Mouse (Mus musculus) neural tube, embryonic 10.5 days (tissue): ENCODE data around the gene Erbb2.

Experiments used
- DNase-seq: peaks from one replicate; pipeline ENCODE4 v3.0.0-alpha.2; 2017; ENCODE audit warnings: low spot score; ENCODE audit errors: extremely low spot score

Gene Erbb2

DNA sequence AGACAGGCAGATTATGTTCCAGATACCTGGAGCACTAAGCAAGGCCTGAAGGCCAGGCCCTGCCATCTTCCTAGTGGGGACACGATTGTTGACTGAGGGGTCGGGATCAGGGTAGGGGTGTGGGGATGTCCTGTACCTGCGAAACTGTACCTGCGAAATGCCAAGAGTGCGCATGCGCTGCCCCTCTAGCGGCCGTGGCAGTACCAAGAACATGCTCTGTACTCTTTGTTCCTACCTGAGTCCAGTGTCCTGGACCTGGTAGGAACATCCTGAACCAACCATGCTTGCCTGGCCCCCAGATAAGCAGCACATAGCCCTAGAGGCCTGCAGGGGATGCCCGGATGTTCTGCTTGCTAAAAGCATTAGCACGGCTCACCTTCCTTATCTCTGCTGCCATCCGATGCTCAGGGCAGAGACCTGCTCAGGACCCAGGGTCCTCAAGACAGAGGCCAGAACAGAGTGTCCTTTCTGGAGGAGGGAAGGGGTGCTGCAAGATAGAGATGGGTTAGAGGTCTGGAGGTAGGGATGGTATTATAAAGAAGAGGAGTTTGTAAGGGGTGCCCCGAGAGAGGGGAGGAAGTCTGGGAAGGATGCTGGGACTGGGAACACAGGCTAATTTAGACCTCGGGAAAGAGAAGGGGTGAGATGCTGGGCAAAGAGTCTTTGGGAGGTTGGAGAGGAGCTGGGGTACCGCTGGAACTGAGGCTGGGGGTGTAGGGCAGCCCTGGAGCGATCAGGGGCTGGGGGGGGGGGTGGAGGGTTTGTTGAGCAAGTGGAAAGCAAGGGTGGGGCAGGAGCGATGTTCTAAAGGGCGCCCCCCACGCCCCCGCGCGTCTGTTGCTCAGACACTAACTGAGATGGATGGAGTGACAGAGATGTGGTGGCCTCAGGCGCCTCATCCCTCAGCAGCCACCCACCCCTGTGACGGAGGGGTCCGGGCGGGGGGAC lies 26.4 kb upstream of the Erbb2 start, which contains the start of gene Pnmt:
Gene Pnmt, plus strand, starts transcription at position 813 of the 948 bp plus-strand sequence.
- no peak for DNase-seq

DNA sequence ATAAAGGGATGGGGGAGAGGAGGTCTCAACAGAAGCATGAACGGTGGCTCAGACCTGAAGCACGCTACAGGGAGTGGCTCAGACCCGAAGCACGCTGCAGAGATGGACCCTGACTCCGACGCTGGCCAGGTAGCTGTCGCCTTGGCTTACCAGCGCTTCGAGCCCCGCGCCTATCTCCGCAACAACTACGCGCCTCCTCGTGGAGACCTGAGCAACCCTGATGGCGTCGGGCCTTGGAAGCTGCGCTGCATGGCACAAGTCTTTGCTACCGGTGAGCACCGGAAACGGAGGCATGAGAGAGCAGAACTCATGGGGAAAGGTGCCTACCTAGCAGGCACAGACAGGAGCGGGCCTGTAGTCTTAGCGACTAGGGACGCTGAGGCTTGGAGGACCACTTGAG lies 25.7 kb upstream of the Erbb2 start:
- DNase-seq, result no peak

DNA sequence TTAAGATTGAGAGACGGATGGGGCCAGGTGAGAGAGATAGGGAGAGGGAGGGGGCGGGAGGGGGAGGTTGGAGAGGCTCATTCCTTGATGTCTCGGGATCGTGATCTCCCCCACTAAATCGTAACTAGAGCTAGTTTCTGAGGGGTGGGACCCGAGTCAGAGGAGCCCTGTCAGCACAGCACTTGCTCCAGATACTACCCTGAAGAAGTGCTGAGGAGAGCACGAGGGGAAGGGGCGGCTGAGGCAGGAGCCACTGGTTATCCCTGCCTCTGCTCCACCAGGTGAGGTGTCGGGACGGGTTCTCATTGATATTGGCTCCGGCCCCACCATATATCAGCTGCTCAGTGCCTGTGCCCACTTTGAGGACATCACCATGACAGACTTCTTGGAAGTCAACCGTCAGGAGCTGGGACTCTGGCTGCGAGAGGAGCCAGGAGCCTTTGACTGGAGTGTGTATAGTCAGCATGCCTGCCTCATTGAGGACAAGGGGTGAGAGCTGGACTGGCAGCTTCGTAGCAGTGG lies 25.2 kb upstream of the Erbb2 start:
- DNase-seq, result no peak

DNA sequence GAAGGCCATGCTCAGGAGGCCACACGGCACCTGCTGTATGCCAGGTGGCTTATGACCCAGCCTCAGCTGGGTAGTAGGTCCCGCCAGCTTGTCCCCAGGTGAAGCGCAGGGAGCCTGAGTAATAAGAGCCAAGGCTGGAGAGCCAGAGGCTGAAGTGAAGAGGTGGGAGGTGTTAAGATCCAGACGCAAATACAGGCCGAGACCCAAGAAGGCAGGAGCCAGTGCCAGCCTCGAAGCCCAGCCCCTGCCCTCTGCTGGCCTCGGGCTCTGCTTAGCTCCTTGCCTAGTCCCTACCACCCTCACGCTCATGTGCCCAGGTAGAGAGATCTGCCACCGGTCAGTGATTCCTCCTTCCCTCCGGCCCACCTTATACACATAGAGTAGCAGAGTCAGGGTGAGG lies 24.0 kb upstream of the Erbb2 start:
- no peak for DNase-seq

DNA sequence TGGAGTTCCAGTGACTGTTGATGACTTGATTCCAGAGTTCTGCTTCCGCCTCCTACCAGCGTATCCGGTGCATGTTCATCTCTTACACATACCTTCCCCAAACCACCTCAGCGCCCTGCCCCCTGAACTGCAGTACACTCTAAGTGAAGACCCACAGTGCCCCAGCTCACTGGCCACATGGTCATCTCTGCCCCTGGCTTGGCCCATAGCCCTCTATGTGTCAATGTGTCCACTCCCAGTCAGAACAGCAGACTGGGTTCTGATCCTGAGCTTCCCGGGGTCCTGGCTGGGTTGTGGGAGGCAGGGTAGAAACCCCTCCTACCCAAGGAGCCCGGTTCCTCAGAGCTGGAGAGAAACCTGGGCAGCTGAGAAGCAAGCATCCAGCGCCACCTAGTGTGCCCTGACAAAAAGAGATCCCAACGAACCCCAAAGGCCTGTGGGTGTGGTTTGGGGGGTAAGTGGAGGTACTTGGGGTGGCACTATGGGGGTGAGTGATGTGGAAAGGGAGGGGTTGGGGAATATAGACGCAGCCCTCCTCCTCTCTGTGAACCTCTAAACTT lies 23.0 kb upstream of the Erbb2 start:
- no peak for DNase-seq

DNA sequence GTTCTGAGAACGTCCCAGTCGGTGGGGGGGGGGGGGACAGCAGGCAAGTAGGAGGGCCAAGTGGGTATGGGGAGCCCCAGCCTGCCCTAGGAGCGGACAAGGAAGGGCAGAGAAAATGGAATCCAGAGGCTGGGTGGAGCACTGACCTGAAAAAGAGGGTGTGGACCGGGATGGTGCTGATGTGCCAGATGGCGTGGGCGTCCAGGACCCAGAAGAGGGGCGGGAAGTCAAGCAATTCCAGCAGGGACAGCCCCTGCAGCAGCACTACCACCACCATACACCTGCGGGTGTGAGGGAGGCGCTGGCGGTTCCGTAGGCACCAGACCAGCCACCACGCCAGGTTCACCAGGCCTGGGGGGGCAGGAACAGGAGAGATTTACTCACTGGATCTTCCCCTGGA lies 22.1 kb upstream of the Erbb2 start:
- DNase-seq, result no peak

DNA sequence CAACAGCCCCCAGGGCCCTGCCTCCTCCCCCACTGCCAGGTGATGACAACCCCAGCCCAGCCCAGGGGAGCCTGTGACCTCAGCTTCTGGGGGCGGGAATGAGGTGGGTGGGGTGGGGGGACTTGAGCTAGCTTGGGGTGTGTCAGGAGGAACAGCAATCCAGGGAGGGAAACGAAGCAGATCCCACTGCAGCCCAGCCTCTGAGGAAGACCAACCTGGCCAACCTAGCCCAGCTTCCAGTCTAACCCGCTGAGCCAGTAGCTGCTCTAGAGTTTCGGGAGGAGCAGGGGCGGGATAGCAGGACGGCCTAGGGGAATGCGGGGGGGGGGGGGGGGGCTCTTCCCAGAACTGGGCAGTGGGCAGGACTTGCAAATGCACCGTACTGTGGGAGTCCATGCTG lies 20.2 kb upstream of the Erbb2 start:
- DNase-seq, result no peak

DNA sequence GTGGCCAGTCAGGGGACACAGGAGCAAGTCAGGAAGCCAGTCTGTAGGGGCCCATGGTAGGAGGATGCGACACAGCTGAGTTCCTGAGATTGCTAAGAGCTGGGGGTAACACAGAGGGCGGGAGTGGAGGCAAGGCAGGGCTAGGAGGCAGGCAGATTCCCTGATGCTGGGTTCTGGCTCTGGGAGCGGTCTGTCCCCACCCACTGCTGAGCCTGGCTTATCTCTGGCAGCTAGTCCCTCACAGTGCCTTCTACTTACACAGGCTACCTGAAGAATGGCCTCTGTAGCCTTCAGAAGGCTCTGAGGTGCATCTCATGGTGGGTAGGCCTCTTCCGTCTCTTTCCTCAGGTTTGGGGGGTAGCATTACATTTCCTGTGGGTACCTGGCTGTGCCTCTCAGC lies 19.6 kb upstream of the Erbb2 start:
- DNase-seq, result no peak

DNA sequence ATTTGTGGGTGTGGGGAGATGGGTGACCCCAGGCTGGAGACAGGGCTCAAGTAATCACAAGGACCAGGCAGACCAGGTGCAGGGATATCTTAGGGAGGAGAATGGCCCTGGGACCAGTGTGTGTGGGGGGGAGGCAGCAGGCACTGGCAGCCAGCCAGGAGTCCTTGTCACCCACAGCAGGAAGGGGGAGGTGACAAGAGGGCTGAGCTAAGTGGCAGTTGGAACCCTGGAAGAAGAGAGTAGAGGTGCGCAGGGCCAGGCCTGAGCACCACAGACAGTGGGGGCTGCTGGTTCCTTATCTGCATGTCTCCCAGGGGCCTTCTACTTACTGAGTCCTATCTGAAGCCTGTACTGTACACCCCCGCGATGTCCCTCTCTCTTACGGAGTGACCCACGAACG lies 19.0 kb upstream of the Erbb2 start:
- DNase-seq, result no peak

DNA sequence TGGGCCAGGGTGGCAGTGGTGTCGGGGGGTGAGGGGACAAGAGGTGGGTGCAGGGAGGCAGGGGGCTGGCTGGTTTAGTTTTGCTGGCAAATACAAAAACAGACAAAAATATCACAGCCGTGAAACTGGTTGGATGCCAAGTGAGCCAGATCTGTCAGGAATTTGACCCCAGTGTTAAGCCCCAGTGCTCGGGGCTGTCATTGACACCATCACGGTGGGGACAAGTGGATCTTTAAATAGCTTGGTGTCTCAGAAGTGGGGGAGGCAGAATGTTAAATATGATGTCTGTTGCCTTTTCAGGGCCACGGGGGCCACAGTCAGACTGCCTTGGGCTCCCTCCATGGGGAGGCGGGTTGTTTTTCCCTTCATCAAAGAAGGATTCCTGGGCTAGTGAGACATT lies 18.0 kb upstream of the Erbb2 start:
- no peak for DNase-seq

DNA sequence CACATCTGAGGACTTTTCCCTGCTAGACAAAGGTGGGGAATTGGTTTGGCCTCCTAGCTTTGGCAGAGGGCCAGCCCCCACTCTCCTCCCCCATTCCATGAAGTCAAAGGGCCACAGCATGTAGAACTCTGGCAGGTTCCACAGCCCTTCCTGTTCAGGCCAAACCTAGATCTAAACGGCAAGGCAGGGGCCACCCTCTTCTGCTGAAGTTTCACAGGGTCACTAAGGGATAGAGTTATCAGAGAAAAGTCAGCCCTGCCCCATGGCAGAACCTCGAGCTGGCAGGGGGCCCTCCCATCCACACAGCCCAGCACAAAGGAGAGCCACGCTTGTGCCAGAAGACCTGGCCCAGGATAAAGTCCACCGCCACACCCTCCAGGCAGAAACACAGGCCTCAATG lies 17.2 kb upstream of the Erbb2 start:
- no peak for DNase-seq

DNA sequence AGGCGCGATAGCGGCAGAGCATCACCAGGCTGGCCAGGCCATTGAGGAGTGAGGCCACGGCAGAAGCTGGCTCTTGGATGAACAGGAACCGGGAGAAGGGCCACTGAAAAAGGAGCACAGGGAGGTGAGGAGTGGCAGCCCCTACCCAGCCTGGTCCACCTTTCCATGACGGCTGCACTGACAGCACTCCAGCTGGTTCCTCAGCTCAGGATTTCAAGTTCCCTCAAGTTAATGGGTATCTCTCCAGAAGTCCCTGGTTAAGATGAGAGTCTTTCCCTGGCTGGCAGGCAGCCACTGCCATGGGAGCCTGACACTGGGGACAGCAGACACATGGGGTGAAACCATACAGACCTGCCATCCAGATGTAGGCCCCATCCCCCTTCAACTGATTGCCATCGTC lies 14.3 kb upstream of the Erbb2 start:
- no peak for DNase-seq

DNA sequence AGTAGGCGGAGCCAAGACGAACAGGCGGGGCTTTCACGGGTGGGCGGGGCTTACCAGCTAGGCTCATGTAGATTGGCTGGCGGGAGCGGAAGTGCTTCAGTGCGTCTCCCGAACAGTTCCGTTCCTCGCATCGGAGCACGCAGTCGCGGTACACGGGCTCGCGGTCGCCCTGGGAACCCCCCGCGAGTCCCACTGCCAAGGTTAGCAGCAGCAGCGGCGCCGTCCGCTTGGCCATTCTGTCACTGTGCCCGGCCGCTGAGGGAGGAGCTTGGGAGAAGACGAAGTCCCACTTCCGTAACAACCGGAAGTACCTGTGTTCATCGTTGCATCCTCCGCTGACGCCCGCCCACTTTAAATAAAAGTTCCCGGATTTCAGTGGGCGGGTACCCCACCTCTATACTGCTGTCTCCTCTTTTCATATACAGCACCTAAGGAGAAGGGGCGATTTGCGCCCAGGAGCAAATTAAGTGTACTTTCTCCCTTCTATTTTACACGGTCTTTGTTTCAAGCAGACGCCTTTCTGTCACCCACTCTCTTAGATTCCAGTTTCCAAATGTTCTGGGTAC lies 12.0 kb upstream of the Erbb2 start, which contains the start of gene Pgap3:
Gene Pgap3, minus strand, starts transcription at position 330 of the 566 bp plus-strand sequence.
- peak; percentile 94 for DNase-seq

DNA sequence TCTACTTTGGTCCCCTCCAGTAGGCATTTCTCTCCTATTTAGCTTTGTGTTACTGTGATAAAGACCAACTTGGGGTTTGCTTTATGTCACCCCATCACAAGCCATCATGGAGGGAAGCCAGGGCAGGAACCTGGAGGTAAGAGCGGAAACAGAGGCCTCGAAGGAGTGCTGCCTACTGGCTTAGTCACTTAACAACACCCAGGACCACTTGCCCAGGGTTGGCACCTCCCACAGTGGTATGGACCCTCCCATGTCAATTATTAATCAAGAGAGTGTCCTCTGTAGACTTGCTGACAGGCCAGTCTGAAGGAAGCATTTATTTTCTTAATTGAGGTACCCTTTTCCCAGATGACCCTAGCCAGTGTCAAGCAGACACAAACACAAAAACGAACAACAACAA lies 11.5 kb upstream of the Erbb2 start:
- DNase-seq, result no peak

DNA sequence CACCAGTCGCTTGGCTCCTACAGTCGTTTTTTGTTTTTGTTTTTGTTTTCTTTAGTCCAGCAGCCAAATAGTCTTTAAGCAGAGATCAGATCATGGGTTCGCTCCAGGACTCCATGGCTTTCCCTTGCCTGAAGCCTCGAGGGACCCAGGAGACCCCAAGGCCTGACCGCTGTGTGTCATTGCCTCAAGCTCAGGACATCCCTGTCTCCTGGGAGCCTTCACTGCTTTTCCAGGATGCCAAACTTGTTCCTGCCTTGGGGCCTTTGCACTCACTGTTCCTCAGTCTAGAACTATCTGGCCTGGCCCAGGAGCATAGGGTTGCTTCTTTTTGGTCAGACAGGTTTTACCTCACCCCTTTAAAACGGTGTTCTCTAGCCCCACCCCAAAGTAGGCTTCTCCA lies 5.6 kb upstream of the Erbb2 start:
- no peak for DNase-seq

DNA sequence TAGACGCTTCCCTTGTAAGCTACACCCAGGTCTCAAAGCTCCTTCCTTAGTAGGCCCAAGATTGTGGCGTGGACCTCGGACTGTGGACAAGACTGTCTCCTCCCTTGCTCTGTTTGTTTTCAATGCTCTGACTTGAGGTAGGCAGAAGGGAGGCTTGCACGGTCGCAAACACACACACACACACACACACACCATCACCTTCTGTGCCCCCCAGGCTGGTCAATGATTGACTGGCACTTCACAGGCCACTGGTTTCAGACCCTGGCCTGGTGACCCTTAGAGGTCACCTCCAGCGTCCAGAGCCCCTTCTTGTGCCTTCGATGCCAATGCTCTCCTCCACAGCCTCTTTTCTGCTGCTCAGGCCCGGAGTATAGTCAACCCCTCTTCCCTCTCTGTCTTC lies 3.4 kb upstream of the Erbb2 start:
- DNase-seq, result no peak

DNA sequence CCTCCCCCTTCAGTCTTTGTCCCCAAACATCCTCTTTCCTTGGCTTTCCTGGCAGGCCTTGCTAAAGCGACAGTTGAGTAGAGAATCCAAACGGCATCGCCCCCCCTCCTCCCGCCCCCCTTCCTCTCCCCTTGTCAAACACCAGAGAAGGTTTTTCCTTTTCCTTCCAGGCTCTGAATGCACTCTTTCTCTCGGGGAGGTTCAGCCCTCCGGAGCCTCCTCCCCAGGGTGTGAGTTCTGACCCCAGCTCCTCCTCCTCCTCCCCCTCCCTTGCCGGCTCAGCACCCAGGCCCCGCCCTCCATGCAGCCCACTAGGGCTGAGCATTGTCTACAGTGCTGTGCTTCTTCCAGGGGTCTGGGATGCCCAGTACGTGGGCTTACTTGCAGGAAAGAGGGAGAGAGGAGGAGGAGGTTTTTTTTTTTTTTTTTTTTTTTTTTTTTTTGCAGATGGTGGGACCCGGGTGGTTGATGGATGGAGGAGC lies 2.9 kb upstream of the Erbb2 start:
- DNase-seq, result peak; percentile 40

DNA sequence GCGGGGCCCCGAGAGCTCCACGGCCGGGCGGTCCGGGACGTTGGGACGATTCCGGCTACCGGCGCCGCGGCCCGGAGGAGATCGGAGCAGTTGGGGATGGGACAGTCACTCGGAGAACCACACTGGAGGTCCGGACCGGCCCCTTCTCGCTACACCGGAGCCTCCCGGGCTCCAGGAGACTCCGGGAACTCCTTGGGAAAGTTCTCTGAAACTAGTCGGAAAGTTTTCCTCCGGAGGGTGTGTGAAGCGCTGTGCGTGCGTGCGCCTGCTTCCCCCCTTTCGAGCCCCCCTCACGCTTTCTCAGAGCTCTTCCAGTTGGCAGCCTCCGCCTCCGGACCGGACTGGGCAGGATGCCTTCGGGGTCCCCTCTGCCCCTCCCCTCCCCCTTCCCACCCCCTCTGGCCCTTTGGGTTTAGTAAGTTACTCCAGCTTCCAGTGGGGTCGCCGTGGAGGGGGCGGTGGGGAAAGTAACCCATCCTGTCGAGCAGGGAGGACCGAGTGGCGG lies 579 bp downstream of the Erbb2 start:
- DNase-seq, result peak; percentile 75

DNA sequence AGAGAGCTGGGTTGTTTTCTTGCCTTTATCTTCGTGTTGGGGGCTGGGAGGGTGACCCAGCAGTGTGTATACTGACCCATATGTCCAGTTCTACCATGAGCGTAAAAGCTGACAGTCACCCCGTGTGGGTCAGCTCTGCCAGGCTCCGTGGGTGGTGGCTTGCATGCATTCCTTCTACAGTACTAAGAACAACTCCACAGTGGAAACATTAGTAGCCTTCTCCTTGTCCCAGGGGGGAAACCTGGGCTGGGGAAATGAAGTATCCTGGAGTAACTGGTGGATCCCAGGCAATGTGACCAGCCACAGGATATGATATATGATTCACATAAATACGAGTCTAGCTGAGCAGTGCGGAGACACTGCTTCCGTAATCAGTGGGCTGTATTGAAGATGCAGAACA lies 1.5 kb downstream of the Erbb2 start:
- no peak for DNase-seq

DNA sequence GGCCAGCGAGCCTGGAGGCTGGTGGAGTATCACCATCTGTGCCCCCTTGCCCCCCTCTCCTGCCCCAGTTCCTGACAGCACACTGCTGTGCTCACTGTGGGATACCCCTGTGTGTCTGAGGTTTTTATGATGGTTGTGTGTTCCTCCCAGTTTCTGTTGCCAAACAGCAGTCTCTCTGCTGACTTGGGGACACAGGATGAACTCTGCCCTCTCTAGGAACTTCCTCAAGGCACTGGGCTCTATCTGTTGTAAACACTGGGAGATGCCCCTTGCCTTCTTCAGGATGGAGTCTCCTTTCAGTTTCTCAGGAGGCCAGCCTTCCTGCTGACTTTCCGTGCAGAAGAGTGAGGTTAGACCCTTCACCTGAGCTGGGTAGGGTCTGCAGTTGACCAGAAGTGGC lies 1.9 kb downstream of the Erbb2 start:
- no peak for DNase-seq

DNA sequence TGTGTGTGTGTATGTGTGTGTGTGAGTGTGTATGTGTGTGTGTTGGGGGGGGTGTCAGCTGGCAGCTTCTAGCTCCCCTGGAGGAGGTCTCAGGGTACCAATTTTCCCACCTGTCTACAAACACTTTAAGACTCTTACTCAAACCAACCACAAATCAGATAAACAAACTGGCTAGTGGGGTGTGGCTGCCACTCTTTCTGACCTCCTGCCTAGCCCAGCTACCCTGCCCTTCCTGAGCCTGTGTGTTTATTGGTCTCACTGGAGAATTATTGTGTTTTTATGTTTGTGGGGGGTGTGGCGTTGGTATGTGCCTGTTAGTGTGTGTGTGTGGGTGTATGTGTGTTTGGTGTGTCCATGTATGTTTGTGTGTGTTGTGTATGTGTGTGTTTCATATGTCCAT lies 4.8 kb downstream of the Erbb2 start:
- no peak for DNase-seq

DNA sequence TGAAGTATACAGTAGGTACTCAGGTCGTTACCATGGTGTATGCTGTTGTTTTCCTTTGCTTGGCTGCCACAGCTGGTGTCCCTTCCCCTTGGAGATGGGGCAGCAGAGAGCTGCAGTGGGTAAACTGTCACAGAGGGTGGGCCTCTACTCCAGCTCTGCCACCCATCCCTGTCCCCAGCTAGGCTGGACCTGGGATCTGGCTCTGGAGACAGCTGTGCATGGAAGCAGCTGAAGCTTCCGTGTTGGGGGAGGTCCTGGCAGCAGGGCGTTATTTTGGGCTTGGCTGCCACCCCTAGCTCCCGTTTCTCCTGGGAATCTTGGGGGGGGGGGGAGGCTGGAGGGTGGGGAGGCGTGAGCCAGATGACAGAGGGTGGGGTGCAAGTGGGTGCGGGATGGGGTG lies 6.0 kb downstream of the Erbb2 start:
- DNase-seq, result no peak
